Mouse (Mus musculus) right cerebral cortex, postnatal 4 days (tissue): ENCODE results near the gene Pfas.
"Not testable (repeated sequence)": the region's sequence is repeated elsewhere in the genome, so short reads cannot be mapped to it uniquely, and the experiment has no call there.

Experiments
- DNase-seq: peaks from one replicate; pipeline ENCODE4 v3.0.0-alpha.2; 2022

Pfas gene

DNA sequence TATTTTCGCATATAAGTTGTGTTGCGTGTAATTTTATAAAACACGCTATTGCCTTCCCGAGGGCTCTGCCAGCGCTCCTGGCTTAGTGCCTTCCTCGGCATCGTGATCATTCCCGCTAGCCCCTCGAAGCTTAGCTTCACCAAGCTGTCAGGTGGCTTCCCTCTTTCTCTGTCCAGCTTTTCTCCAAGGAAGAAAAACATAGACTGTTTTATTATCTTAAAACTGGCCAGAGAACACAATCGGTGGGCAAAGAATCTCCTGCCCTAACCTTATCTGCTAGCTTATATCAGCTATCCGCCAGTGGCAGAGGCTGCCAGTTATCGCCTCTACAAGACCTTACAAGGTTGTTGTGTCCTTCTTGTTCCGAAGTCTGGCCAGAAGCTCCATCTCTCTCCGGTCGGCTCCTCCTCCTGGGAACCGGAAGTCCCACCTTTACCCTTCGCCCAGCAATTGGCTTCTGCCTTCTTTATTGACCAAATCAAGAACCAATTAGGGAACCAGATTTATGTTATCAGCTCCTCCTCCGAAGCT, 3.9 kb upstream of the Pfas start:
- DNase-seq, result peak; percentile 75

DNA sequence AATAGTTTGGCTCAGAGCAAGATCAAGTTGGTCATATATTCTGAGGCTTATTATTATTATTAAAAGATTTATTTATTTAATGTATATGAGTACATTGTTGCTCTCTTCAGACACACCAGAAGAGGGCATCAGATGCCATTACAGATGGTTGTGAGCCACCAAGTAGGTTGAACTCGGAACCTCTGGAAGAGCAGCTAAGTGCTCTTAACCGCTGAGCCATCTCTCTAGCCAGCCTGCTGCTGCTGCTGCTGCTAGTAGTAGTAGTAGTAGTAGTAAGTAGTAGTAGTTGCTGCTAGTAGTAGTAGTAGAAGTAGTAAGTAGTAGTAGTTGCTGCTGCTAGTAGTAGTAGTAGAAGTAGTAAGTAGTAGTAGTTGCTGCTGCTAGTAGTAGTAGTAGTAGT, 3.2 kb upstream of the Pfas start:
- DNase-seq, result not testable (repeated sequence)

DNA sequence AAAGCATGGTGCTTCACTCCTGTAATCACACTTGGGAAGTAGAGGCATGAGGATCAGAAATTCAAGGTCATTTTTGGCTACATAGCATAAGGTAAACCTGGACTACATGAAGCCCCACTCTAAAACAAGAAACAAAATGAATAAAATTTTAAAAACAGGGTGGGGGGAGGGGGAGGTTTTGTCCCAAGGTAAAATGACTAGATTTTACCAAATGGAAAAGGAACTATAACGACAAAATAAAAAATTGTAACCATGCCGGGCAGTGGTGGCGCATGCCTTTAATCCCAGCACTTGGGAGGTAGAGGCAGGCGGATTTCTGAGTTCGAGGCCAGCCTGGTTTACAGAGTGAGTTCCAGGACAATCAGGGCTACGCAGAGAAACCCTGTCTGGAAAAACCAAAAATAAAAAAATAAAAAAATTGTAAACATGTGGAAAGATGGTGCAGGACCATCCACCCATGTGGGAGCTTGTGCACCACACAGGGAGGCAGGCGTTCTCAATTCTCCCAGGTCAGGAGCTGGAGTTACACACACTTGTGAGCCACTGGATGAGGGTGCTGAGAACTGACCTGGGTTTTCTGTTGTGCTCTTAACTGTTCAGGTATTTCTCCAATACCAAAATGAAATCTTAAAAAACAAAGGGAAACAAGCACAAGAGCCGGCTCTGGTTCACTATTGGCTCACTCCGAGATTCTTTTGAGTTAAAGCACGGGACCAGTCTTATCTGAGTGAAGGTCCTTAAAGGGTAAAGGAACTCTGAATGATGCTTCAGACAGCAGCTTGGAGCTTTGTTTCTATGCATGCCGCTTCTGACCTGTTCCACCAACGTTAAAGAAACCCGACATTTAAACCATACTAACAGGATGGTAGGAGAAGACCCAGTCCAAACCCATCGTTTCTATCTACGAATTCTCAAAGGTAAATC, 2.4 kb upstream of the Pfas start:
- DNase-seq, result no peak

DNA sequence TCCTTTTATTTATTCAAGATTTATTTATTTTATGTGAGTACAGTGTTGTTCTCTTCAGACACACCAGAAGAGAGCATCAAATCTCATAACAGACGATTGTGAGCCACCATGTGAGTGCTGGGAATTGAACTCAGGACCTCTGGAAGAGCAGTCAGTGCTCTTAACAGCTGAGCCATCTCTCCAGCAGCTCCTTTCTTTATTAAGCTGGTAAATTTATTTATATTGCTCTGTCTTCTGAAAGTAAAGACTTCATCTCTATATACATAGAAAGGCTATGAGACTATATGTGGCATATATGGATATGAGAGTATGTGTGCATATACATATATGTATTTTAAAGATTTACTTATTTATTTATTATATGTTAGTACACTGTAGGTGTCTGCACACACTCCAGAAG, 1.2 kb upstream of the Pfas start:
- DNase-seq, result no peak

DNA sequence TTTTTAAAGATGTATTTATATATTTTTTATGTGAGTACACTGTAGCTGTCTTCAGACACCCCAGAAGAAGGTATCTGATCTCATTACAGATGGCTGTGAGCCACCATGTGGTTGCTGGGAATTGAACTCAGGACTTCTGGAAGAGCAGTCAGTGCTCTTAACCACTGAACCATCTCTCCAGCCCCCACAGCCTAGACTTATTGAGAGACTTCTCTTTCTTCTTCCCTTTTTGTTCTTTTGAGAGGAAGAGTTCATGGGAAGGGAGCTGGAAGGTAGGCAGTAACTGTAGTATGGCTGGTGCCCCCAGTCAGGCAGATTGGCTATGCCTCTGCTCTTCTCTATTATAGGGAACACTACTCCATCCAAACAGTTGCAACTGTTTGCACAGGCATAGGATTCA, 1.7 kb downstream of the Pfas start:
- not testable (repeated sequence) for DNase-seq

DNA sequence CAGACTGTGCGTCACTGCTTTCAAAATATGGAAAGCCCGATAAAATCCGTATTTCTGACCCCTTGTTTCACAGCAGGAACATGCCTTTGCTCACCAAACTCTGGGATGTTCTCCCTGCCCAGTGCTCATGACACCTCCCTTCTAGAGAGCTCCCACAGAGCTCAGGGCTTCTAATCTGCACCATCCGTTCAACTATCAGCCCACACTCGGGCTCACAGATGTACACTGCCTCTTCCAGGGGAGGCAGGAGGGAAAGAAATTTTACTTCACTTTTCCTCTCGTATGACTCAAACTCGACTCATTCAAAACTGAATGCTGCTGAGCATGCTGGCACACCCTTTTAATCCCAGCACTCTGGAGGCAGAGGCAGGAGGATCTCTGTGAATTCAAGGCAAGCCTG, 3.1 kb downstream of the Pfas start:
- no peak for DNase-seq

DNA sequence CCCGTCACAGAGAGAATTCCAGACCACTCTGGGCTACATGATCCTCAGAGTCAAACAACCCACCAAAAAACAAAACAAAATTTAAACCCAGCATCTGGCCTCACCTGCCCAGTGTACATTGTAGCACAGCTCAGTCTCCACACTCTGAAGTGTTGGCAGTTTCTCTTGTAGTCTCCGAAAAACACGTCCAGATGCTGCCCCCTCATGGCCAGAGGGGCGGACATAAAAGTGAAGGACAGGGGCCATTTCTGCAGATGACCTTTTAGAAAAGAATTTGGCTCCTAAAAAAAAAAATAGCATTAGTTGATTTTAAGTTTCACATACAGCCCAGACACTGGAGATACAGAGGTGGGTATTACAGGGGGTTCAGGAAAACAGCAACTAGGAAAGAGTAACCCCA, 4.7 kb downstream of the Pfas start:
- DNase-seq, result no peak

DNA sequence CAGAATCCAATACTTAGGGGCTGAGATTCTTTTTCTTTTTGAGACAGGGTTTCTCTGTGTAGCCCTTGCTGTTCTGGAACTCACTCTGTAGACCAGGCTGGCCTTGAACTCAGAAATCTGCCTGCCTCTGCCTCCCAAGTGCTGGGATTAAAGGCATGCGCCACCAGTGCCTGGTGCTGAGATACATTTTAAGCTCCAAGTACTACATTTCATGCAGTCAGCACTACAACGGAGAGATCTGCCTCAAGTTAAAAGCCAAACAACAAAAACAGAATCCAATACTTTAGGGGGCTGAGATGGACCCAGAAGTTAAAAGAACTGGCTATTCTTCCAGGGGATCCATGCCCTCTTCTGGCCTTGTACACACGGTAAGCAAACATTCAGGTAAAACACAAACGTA, 5.5 kb downstream of the Pfas start:
- DNase-seq, result not testable (repeated sequence)

DNA sequence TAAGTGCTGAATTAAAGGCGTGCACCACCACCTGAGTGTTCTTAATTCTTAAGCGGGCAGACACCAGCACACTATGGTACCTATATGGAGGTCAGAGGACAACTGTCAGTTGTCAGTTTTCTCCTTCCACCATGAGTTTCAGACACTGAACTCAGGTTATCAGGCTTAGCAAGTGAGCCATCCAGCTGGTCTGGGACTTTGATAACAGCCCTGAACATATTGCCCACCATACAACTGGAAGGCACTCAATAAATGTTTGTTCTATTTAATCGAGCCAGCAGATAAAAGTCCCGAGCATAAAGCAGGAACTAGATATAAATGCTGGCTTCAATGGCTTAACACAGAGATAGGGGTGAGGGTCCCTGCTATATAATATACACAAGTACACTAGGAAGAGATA, 11.2 kb downstream of the Pfas start:
- no peak for DNase-seq

DNA sequence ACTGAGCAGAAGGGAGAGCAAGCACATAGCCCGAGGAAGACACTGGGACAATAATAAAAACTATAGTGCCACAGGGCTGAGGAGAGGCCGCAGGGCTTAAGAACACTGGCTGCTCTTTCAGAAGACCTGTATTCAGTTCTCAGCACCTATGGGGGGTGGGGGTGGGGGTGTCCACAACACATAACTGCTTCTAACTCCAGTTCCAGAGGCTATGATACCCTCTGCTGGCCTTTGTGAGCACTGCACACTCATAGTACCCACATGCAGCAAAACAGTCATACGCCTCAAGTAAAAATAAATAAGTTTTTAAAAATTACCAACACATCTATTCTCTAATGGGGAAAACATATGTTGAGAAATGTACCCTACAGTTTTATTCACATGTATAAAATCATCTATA, 13.9 kb downstream of the Pfas start:
- DNase-seq, result no peak

DNA sequence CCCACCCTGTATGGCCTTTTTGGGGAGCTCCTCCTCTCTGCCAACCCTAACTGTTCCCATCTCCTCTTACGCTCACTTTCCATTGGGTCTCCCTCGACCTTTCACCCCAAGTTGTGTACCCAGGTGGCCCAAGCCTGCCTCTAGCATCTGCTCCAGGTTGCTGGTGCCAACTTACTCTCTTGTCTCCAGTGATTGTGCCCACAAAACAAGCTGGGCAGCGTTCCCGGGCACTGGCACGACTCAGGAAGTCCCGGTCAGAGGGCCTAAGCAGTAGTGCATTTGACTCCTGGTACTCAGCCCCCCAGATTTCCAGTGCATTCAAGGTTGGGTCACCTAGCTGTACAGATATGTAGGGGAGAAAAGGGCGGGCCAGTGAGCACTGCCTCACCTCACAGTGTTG, 15.1 kb downstream of the Pfas start:
- no peak for DNase-seq

DNA sequence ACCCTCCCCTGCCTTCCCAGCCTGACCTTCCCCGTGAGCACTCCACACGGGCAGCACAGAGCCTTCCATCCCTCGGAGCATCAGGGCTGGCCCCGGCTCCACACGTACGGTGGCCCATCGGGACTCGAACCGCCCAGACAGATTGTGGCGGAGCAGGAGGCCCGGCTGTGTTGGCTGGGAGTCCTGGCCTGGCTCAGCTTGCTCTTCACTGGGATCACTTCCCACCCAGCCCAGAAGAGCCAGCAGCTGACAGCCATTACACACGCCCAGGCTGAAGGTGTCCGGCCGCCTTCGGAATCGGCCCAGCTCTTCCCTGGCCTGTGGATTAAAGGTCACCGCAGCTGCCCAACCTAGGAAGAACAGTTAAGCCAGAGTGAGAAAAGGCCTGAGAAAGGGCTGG, 19.9 kb downstream of the Pfas start:
- no peak for DNase-seq

DNA sequence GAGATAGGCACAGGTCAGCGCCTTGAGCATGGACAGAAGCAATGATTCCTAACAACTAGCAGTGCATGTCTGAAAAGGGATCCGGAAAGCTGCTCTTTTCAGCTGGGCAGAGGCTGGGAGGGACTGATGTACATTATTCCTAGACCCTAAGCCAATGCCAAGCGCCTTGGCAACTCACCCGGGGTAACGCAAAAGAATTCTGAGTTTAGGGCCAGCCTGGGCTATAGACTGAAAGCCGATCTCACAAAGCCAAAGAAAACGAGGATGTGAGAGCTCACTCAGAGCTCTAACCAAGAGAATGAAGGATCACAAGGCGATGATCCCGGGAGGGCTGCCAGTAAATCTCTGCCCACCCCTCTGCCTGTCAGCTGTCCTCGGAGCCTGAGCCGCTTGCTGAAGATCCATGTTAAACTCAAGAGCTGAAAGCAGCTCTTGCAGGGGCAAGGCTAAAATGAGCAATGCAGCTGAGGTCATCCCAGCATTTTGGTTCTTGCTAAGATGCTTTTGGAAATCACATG, 20.8 kb downstream of the Pfas start:
- no peak for DNase-seq

DNA sequence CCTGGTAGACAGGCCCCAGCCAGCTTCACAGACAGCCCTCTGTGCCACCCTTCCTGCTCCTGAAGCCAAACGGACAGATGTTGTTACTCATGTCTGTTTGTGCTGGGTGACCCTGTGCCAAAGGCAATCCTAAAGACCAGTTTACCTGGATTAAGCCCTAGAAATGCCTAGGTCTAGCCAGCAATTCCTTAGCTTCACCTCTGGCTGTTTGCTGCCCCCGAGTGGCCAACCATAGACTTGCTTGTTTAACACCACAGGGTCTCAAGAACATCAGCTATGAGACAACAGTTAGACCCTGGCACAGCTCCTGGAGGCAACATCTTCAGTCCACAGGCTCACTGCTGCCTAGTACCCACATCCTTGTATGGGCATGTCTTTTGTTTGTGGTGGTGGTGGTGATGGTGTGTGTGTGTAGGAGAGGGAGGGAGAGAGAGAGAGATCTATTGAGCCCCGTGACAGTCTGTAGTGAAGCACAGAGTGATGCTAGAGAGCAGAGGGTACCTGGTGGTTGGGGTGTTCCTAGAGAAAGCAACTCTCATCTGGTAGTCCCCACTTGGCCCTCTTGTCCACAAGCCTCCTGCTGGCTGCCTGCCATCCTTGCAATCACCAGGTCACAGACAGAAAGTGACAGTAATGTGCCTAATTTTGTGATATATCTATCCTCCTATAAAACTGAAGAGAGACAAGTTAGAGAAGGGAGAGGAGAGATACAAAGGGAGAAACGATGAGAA, 25.5 kb downstream of the Pfas start:
- DNase-seq, result peak; percentile 80

DNA sequence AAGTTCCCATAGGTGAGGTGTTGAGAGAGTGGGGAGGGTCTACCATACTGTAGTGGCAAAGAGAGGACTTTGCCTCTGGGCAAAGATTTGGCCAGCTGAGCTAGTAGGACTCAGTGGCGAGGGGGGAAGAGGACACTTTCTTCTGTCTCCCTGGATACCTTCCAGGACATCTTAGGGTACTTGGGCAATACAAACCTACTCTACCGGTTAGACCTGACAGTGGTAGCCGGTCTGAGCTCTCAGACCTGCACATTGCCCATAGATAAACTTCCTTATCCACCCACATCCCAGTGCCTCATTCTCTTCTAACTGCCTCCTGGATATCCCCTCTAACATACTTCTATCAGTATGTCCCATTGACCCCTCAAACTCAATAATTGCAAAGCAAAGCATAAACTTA, 27.3 kb downstream of the Pfas start:
- no peak for DNase-seq

DNA sequence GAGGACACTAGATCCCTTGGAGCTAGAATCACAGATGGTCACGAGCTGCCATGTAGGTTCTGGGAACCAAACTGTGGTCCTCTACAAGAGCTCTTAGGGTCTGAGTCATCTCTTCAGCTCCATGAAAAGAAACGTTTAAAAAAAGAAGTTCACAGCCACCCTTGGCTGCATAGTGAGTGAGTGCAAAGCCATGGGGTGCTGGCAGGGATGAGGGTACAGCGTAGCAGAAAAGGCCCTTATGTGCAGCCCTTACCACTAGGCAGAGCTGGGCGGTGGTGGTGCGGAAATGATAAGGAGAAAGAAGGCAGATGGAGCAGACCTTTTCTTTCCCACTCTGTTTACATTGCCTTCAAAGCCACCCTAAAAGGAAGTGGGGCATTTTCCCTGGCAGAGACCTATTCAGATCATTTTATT, 28.9 kb downstream of the Pfas start:
- DNase-seq, result no peak

DNA sequence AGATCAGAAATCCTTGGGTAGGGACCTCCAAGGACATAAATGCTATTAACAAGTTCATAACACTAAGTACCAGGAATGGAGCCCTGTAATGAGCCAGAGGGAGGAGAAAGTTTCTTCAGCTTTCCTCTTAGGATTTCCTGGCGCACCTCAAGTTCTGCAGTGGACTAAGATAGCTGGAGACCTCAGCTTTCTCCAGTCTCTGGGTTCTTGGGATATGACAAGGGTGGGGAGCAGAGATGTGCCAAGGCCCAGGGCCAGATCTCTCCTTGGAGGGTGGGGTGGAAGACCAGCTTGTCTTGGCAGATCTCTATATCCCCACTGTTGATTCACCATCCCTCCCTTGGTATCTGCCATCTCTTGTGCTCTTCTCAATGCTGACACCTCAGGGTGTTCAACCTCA, 32.7 kb downstream of the Pfas start:
- DNase-seq, result no peak

DNA sequence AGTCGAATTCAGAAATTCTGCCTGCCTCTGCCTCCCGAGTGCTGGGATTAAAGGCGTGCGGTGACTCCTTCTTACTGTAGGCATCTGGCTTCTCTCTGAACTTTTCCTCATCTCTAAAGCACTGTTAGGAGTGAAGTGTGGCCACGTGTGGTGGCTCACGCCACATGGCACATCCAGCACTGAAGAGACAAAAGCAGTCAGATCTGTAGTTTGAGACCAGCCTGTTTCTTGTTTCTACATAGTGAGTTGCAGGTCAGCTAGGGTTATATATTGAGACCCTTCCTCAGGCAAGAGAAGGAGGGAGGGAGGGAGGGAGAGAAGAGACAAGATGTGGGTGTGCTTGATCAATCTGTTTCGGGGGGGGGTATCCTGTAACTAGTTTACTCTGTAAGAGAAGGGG, 33.2 kb downstream of the Pfas start, which contains the start of gene Rangrf:
TSS of gene Rangrf (minus strand) at position 101 of the 400 bp plus-strand sequence.
- no peak for DNase-seq

DNA sequence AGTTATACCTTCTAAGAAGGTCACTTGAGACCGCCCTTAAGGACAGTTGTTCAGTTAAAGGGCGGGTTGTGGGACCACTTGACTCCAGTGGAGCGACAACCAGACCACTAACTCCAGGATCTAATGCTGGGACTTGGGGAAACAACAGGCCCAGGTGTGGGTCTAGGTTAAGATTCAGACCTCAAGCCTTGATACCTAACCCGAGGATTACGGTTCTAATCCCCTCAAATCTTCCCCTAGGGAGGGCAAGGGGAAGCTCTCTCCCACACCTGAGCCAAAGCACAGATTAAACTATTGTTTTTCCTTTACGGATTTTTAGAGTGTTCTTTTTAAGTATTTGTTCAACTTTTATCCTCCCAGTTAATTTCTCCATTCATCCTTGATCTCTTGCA, 34.2 kb downstream of the Pfas start:
- no peak for DNase-seq

DNA sequence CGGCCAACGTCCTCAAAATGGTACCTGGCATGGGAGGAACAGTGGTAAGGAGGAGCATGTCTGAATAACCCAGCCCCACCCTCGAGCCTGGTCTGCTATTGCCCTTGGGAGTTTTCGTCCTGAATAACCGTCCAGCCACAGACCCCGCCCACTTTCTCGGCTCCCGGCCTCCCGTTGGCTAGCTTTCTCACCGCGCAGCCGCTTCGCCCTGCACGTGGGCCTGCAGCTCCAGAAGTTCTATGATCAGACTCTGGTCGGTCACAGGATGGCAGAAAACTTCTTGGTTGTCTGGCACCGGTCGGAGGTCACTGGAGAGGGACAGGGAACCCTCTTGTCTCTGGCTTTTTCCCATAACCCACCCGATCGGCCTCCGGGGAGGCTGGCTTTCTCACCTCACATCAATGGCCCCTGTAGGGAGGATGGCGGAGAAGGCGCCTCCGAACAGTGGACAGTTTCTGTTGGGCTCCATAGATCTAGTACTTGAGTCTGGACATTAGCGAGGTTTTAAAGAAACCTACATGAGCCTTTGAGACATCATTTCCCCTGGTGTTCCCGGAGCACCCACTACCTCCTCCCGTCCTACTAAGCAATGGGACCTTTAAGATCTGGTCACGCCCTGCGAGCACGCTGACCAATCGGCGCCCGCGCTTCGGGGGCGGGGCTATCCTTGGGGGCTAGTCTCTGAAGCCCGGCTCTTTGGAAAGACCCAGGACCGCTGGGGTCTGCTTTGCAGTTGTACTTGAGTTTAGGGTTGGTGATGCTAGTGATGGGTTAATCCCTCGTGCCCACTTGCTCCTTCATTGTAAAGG, 34.8 kb downstream of the Pfas start:
- DNase-seq, result peak; percentile 77

DNA sequence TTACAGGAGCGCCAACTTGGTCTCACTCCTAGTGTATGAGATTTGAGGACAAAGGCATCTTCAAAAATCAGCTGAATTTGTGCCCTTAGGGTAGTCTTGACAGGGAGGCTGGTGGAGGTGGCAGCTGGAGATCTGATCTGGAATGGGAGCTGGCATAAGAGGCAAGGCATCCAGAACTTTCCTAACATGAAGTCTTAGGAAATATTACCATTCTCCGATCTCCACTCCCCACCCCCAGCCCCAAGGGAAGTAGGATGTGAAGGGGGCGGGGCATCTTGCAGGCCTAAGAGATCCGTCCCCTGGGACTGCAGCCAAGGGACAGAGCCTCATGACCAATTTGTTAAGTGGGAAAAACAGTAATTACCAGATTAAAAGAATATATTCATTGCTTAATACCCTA, 38.0 kb downstream of the Pfas start:
- DNase-seq, result no peak

DNA sequence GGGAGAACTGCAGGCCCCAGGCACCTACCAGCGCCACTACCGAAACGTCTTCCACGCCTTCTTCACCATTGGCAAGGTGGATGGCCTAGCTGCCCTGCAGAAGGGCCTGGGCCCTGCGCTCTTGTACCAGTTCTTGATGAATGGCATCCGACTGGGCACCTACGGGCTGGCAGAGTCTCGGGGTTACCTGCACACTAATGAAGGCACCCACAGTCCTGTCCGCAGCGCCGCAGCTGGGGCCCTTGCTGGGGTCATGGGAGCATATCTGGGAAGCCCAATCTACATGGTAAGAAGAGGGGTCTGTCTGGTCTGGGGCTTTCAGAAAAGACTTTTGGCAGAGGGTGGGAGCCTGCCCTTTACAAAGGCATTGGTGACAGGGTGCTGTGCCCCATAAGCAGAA, 39.5 kb downstream of the Pfas start:
- DNase-seq, result no peak
